Mouse (Mus musculus) cortical plate, adult 2 months (tissue): ENCODE results near the gene Gprc5c.

Source experiments
- CTCF ChIP-seq: fragments of 200-500 bp; IDR thresholded peaks from 2 replicates; pipeline ENCODE4 v1.5.1; 2011; ENCODE audit warnings: mild to moderate bottlenecking, control low read depth, low read length; ENCODE audit not compliant: insufficient read depth; ENCODE audit errors: extremely low read depth
- POLR2A ChIP-seq: fragments of 200-500 bp; IDR thresholded peaks from 2 replicates; pipeline ENCODE4 v1.6.1; 2011; ENCODE audit warnings: mild to moderate bottlenecking, low read length, control low read depth; ENCODE audit not compliant: insufficient read depth; ENCODE audit errors: extremely low read depth

DNA sequence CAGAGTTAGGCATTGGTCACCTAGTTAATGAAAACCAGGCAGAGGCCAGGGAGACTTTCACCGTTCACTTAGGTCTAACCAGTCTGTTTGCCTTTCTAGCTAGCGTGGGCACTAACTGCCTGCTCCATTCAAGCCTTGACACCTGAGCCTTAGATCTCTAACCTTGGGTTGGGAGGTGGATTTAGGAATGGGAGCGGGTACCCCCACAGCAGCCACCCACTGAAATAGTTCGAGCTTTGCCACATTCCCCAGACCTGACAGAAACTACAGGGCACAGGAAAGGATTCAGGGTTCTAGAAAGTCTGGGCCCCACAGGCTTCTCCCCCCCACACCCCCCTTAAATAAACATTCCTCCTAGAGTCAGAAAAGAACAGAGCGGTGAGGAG is 893 bp upstream of the Gprc5c start:
- TF ChIP-seq CTCF (no peak), POLR2A (no peak)
